Mouse (Mus musculus) cerebellum, adult 2 months (tissue): ENCODE data around the gene Nudt9.

Experiments
- CTCF ChIP-seq: fragments of 200-500 bp; IDR thresholded peaks from 2 replicates; pipeline ENCODE4 v1.5.1; 2011; ENCODE audit warnings: low read depth, mild to moderate bottlenecking, control low read depth, low read length, moderate library complexity, borderline replicate concordance; ENCODE audit not compliant: insufficient read depth
- POLR2A ChIP-seq: fragments of 200-500 bp; IDR thresholded peaks from 2 replicates; pipeline ENCODE4 v1.6.1; 2011; ENCODE audit warnings: low read length, control low read depth, borderline replicate concordance; ENCODE audit not compliant: insufficient read depth

DNA sequence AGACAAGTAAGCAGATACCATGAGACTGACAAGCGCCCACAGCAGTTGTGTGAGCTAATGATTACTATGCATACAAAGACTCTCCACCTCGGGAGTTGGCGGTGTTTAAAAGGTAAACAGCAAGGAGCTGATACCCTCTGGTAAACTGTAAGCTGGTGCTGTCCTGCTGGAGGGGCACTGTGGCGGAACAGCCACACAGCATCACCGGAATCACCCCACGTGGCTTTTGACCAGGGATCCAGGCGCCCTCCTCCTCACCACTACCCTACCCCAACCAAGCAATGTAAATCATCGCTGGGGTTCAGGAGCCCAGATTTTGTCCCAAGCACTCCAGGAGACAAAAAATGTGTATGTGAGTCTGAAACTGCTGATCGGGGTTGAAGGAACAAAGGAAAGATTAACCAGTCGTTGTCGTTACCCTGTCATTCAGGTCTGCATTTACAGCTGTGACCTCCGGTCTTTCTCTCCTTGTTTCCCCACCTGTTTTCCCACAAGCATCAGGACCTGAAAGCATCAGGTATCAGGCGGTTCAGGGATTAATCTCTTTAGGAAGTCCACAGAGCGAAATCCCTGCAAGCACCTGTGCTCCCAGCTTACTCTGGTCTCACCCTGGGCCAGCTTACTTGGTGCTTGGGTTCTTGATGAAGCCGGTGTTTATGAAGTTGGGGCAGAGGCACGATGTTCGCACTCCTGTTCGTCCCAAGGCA, 43.4 kb upstream of the Nudt9 start:
- TF ChIP-seq CTCF = no peak
- TF ChIP-seq POLR2A = no peak
